Mouse (Mus musculus) heart, adult 2 months (tissue): ENCODE results near the gene Znrf3.

Source experiments
- CTCF ChIP-seq: fragments of 200-600 bp; IDR thresholded peaks from 2 replicates; pipeline ENCODE4 v1.8.1; 2022; ENCODE audit warnings: antibody characterized with exemption, mild to moderate bottlenecking, moderate library complexity
- POLR2A ChIP-seq: fragments of 200-500 bp; IDR thresholded peaks from 2 replicates; pipeline ENCODE4 v1.6.1; 2011; ENCODE audit warnings: mild to moderate bottlenecking, low read depth, low read length, control low read depth; ENCODE audit not compliant: insufficient read depth

- no peak for TF ChIP-seq CTCF
- TF ChIP-seq POLR2A = no peak
These were observed 431 bp downstream of the Znrf3 start for GRCm38 (mm10) chr11:5444234-5444598.
